Mouse (Mus musculus) kidney, postnatal 10 days (tissue): ENCODE results near the gene Cstb.
"Not testable (repeated sequence)": the region's sequence is repeated elsewhere in the genome, so short reads cannot be mapped to it uniquely, and the experiment has no call there.

Source experiments
- DNase-seq: peaks from one replicate; pipeline ENCODE4 v3.0.0; 2021; ENCODE audit warnings: mixed read lengths

Cstb gene

DNA sequence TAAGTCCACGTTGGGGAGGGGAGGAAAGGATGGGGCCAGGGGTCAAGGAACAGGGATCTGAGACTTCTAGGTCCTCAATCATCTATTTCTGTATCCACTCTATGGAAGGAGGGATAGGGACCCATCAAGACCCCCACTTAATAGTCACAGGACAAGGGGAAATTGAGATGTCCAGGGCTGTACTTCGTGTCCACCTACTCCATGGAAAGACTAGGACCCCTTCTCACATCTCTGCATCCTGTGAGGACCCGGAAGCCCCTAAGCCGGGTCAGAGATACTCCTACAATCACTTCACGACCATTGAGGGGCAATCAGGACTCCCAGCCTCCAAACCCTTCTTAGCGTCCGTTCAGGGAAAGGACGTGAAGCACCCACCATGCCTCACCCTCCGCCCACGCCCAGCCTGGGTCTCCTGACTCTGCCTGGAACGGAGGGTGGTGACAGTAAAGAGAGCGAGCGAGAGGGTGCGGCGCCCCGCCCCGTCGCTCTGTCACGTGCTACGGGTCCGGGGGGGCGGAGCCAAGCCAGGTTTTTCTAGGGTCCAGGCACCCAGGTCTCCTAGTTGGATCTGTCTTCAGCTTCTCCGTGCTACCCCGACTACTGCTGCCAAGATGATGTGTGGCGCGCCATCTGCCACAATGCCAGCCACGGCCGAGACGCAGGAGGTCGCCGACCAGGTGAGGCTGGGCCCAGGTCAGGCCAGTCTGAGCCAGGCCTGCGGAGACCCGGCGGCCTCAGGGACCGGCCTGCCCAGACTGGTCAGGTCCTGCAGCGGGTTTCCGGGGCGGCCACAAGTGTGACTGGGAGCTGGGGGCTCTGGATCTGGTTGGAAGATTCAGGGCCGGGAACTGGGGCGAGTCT is at the start of gene Cstb:
Gene Cstb, plus strand, starts transcription at position 489 of the 861 bp plus-strand sequence.
- DNase-seq, result peak; percentile 90

DNA sequence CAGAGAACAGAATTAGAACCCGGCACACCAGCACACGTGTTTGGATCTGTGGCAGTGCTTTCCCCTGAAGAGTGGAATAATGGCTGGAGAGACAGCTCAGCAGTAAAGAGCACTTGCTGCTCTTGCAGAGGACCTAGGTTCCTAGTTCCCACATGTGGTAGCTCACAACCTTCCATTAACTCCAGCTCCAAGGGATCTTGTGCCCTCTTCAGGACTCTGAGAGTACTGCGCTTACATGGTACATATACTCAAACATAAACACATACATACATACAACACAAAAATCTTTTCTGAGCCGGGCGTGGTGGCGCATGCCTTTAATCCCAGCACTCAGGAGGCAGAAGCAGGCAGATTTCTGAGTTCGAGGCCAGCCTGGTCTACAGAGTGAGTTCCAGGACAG is 47.0 kb upstream of the Cstb start:
- DNase-seq, result no peak

DNA sequence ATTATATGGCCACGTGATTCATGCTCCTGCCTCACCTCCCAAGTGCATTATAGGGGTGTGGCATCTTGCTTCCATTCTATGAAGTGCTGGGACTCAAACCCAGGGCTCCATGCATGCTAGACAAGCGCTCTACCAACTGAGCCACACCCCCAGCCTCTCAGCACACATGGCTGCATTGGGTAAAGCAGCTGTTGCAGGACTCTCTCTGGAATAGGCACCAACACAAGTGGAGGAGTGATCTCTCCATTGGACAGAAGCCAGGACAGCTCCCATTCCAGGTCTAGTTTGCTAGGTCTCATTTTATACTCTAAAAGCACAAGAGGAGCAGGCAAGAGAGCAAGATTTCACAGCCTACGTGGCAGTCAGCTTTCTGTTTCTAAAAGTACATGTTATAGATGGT is 41.9 kb upstream of the Cstb start:
- DNase-seq, result no peak

DNA sequence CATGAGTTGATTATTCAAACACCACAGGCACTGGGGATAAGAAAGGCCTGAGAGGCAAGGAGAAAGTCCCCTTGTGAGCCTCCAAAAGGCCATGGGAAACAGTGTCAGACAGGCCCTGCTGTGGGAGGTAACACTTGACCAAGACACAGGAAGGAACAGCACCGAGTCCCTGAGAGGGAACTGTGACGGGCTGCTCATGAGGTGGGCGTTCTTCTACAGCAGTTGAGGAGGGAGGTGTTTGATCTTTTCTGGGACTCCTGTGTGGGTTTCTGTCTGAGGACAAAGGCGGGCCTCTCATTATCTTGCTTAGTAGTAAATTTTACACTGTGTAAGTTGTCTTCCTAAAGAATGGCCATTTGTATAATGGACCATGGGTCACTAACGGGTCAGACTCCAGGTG is 39.9 kb upstream of the Cstb start:
- DNase-seq, result no peak

DNA sequence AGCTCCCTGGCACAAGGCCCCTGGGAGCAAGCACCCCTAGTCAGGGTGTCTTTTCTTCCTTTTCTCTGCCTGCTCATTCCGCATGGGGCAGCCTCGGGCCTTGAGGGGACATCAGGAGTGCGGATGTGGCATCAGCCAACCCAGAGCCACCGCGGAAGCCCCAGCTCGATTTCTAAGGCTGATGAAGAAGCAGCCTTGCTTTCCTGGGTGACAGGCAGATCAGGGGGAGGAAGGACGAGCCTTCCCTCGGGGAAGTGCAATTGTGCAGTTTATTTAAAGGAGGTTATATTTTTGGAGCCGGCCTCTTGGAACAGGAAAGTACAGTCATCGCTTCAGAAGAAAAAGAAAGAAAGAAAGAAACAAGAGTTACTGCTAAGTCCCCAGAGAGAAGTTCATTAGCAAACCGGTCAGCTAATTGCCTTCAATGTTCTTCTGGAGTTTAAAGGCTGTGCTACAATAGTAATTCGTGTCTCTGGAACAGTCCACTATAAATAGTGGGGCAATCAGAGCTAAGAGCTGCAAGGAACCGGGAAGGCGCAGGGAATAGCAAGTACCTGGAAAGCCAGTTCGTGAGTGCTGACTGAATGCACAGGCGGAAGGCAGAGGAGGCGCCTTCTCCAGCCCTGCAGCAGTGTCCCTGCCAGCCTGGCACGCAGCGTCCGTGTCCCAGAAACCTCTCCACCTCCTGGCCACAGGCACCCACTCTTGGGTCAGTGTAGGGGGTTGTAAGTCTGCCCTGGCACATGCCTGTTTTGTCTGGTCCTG is 37.1 kb upstream of the Cstb start:
- no peak for DNase-seq

DNA sequence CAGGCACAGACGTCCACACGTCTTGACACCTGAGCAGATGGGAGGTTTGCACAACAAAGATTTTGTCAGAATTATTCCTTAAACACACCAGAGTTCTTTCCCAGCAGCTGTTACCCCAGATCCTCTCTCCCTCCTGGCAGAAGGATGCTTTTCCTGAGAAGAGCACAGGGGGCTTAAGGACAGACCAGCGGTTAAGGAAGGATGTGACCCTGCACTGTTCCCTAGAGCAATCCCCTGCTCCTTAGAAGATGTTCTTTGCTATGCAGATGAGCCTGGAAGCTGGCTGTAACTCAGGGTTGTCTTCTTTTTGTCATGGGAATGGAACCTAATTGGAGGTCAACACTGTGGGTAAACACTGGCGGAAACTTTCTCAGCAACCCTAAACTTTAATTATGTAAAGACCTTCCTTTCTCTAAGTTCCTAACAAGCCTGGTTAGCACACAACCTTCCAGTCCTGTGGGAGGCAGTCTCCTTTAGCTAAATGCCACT is 34.4 kb upstream of the Cstb start:
- no peak for DNase-seq

DNA sequence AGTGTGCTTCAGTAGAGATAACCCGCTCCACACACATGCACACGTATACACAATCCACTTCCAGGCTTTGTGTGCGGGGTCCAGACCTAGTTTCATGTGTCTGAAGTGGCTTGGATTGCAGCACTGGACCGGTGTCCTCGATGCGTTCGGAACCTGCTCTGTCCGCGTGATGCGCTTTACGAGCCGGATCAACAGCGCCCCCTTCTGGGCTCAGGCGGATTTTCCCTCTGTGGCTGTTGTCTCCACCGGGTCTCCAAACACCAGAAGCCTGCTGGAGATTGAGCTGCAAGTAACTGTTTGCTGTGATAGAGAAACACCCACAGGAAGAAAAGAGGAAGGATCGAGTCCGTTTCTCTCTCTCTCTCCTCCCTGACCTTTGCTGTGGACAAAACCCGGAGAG is 33.4 kb upstream of the Cstb start:
- peak; percentile 90 for DNase-seq

DNA sequence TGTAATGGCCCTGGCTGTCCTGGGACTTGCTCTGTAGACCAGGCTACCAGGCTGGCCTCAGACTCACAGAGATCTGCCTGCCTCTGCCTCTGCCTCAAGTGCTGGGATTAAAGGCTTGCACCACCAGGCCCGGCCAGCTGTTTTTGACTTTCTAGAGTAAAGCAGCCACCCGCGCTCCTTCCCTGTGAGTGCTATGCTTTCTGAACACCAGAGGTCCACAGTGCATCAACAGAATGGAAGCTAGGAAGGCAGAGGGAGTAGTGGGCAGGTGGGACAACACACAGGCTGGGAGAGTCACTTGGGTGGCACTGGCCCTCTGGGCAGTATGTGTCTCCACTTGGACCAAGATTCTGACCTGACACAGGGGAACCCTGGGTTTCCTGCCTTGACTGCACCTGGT is 30.1 kb upstream of the Cstb start:
- no peak for DNase-seq

DNA sequence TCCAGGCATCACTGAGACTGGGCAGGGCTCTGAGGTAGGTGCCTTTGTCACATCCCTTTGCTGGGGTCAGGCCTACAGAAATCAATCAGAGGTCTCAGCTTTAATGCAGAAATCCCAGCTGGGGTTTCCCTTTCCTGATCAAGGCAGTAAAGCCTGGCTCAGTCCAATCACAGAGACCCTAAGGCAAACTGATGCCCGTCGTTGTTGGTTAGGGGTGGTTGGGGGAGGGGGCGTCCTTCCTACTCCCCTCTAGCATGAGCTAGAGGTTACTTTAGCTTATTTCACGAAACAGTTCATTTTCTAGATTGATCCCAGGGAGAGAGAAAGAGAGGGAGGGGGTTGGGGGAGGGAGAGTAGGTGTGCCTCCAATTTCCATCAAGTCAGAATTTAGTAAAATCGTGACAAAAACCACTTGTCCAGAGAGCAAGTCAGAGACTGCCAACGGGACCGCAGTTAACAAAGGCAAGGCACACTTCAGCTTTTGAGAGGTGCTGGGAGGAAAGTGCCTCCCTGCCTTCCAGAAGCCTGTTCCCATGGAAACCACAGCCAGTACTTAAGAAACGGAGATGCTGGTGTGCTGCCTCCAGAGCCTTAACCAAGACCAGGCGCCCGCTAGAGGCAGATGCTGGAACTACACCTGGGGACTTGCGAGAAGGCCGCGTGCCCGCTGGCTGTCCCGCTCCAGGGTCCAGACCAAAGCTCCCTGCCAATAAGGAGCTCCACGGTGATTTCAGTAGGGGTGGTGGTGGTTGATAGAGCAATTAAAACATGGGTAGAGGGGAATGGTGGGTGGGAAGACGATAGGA is 29.4 kb upstream of the Cstb start:
- DNase-seq, result peak; percentile 98

DNA sequence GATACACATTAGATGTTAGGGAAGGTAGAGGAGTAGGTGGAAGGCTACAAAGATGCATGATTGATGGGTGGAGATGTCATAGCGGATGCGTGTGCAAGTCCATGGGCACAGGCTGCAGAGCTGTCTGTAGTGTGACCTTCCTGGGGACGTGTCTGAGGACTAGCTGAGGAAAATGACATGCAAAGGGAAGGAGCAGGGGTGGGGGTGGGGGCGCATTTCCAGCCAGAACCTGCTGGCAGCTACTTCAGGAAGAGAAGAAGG is 28.9 kb upstream of the Cstb start:
- DNase-seq, result no peak

DNA sequence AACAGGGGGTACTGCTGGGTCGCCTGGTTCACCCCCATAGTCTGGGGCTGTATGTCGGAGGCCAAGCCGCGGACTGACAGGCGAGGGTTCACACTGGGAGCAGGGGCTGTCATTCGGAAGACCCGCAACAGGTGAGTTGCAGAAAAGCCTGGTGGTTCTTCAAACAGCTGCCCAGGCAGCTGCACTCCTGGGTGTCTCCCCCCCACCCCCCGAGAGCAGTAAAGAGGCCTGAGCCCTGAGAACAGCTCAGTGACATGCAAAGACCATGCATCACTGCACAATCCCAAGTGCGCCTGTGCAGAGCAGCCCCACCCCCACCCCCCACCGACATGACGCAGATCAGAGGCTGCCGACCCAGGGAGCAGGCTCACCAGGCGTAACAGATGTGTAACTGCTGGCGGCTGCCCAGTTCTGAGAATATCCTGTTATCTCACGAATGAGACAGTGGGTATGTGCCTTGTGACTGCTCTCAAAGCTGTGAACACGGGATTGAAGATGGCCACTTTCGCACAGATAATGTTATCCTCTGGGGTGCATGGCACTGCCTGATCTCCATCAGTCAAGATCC is 26.3 kb upstream of the Cstb start:
- DNase-seq, result peak; percentile 74

DNA sequence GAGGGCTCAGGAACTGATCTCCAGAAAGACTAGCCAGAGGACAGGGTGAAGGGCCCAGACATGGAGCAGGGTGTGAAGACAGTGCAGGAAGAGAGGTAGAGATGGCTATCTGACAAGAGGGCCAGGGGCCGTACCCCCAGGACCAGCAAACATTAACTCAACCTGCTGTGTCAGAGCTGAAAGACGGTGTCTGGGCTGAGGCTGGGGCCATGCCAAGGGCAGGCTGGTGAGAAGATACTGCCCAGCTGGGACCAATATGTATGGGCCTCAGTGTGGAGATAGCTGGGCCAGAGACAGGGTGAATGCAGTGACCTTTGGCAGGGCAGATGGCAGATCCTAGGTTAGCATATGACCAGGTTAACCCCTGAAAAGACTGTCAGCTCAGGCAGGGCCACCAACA is 24.3 kb upstream of the Cstb start:
- DNase-seq, result no peak

DNA sequence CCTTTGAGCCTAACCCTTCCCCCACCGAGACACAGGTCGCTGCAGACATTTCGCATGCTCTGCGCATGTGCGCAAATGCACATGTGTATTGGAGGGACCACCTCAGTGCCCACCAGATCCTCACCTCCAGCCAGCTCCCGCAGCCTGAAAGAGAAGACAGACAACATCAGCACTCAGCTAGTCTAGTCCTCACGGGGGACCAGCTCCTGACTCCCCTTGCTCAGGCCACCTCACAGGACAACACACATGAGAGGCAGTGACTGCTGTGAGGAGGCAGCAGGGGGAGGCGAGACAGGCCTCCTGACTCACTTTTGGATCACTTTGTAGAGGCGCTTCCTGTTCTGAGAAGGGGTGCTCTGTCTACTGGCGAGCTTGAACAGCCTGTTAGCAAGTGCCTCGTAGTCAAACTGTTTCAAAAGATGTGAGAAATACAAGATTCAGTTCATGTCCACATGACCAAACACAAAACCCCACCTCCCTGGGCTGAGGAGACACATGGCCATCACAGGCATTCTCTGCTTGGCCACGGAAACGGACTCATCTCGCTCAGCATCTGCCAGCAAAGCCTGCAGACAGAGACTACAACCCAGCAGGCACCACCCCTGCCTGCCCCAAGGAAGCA is 23.1 kb upstream of the Cstb start:
- DNase-seq, result no peak

DNA sequence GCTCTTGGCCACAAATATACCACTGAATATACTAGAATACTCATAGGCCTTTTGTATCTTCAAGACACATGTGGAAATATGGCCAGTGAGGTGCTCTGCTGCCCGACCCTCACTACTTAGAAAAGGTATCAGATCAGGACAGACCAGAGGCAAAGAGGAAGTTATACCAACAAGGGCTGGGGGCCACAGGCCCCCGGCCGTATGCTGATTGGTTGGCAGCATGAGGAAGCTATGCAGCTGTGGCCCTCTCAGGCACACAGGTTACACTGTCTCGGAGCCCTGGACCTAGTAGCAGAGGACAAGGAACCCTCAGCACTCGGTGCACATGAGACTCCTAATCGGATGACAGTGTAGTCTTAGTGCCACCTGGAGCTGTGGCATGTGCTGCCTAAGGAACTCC is 19.3 kb upstream of the Cstb start:
- DNase-seq, result no peak

DNA sequence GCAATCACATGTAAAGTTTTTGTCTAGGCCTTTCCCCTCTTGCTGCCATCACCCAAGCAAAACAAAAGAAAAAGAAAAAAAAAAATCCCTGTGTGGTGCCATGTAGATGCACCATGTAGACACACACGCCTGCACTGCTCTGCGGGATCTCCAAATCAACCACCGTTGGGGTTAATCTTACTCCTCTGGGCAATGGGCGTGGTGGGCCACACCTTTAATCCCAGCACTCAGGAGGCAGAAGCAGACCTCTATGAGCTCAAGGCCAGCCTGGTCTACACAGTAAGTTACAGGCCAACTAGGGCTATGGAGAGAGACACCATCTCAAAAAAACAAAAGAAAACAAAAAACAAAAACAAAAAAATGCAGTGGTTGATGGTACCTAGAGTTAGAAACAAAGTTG is 18.3 kb upstream of the Cstb start:
- no peak for DNase-seq

DNA sequence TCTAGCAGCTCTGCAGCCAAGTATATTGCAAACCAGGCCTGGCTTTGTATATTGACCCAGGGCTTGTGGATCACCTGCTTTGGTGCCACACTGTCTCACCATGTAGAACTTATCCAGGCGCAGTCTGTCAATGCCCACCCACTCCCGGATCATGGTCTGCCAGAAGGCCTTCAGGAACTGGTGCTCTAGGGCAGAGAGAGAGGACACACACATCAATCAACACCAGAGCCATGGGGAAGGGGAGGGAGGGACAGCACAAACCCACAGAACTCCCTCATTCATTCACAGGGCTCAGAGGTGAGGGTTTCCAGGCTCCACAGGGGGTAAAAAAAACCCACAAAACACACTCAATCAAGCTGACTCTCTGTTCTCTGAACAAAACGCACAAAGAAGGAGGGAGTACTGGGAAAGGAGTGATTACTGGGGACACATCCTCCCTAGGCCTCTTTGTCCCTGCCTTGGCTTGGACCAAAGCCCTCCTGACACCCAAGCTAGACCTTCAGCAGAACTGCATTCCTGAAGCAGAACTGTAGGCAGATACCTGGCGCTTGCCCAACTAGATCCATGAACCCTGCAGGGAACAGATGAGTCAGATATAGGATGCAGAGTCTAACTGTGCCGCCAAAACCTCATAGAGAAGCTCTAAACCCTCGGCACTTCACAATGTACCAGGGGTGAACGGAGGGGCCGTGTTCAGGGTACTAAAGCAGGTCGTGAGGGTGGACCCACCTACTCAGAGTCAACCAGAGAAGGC is 16.3 kb upstream of the Cstb start:
- no peak for DNase-seq

DNA sequence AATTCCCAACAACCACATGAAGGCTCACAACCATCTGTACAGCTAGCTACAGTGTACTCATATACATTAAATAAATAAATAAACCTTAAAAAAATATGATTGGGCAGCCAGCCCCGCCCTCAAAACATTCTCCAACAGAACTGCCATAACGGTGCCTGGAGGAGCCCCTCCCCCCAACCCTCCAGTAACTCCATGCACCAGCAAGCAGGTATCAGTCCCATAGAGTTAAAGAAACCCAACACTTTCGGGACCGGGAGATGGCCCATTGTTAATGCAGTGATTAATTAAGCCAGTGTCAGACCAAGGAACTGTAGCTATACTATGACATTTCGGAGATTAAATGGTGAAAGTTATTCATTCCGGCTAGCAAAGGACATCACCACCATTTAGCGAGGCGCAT is 13.6 kb upstream of the Cstb start:
- no peak for DNase-seq

DNA sequence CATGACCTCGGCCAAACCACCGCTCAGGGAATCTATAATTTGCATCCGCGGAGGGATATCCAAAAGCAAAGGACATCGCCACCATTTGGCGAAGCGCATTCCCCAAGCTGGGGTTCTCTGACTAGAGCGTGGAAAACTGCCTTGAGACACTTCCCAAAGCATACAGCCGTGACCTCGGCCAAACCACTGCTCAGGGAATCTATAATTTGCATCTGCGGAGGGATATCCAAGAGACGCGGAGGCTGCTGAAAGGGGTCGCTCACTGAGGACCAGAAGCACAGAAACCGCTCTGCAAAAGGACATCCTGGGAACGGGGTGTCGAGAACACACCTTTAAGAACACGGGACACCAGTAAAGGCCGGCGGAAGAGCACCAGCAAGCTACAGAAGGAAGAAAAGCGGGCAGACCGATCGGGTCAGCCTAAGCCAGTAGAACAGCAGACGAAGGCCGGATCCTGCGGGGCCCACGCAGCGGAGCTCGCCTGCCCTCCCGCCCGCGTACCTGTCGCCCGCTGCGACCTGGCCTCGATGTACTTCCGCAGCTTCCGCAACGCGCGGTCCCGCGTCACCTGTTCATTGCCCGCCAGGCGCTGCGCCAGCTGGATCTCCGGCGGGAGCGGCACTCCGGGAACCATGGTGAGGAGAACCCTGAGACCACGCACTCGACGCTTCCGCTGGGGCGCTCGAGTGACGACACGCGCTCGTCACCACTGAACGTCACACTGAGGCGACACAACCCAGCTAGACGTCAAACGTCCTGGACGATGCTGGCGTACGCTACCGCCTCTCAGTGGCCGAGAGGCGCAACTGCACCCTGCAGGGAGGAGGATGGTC is 12.9 kb upstream of the Cstb start, which contains the start of gene Rrp1:
Gene Rrp1, minus strand, starts transcription at position 725 of the 833 bp plus-strand sequence.
- DNase-seq, result peak; percentile 96

DNA sequence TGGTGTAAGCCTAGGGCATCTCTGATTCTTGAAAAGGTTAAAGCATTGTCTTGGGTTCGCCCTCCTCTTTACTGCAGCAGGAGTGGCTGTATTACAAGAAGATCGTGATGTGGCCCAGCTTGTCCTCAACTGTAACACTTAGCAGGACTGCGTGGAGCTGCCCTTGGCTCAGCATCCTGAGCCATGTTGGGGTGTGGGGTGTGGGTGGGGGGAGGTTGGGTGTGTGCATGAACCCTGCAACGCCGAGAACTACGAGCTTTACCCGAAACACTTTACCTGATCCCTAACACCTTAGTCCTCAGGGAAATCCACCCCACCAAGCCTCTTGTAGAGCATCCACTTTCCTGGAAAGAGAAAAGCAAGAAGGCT is 12.3 kb upstream of the Cstb start:
- DNase-seq, result no peak

DNA sequence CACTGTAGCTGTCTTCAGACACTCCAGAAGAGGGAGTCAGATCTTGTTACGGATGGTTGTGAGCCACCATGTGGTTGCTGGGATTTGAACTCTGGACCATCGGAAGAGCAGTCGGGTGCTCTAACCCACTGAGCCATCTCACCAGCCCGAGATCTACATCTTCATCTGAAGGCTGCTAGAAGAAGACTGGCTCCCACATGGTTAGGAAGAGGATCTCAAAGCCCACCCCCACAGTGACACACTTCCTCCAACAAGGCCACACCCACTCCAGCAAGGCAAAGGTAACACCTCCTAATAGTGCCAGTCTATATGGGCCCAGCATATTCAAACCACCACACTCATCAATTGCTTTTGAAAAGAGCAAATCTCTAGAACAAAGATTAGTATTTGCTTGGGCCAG is 10.5 kb upstream of the Cstb start:
- DNase-seq, result not testable (repeated sequence)

DNA sequence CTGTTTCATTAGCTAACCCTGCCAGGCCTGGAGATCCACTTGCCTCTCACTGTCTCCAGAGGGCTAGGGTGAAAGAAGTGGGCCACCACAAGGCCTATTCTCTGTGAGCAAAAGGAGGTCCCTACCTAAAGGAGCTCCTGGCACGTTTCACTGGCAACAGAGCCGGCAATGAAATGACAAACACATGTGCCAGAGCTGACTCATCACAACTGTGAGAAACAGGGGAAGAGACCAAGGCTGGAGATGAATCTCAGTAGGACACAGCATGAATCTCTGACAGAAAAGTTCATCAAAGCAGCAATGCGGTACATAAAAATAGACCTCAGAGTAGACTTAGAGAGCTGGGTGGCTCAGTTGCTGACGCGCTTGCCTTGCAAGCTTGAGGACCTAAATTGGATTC is 7.6 kb upstream of the Cstb start:
- DNase-seq, result no peak
